Mouse (Mus musculus): Measurements from ENCODE around the gene Tsen34. TPM values are rescaled to one million over a fixed set of nuclear protein-coding genes. Genes with fewer than 3 reads are reported as not detected.
"Not testable (repeated sequence)": the region's sequence is repeated elsewhere in the genome, so short reads cannot be mapped to it uniquely, and the experiment has no call there.

The Tsen34 gene
- total RNA-seq, 2 experiments from 2014 or later, result 85.9 to 97.3 TPM

DNA sequence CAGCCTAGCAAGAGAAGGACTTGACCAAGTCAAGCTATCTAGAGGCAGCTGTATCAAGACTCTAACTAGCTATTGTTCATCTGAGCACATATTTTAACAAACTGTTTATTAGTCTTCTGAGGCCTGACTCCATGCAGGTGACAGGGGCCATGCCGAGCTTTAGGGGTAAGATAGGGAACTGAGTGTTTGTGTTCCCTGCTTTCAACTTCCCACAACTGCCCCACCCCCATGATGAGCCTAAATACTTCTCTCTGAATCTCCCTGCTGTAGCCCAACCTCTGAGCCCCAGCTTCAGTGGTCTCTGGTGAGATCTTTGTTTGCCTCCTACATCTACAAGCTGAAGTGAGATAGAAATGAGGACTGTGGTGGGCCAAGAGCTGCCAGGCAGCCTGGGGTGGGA is 22.6 kb downstream of the Tsen34 start:
- DNase-seq (ENCODE audit: low spot score in 2 of 2), result peak; percentile 2 to 7

DNA sequence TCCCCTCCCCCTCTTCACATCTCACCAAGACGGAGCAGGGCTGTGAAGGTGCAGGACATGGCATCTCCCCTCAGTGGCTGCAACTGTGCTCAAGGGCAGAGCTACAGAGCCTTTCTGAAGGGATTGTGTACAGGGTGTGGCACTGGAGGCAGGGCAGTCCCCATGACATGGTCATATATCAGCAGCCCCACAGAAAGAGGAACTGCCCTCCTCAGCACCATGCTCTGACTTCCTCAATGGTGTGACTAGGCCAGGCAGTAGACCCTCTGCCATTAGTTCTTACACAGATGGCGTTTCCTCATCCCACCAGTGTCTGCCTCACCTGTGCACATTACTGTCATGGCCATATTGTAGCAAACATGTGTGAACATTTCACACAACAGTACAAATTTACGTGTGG is 27.6 kb downstream of the Tsen34 start, which contains the start of gene Pirb:
Pirb (minus strand) TSS at position 124 of the 400 bp plus-strand sequence.
- DNase-seq (ENCODE audit: low spot score in 2 of 2), result not testable (repeated sequence)

DNA sequence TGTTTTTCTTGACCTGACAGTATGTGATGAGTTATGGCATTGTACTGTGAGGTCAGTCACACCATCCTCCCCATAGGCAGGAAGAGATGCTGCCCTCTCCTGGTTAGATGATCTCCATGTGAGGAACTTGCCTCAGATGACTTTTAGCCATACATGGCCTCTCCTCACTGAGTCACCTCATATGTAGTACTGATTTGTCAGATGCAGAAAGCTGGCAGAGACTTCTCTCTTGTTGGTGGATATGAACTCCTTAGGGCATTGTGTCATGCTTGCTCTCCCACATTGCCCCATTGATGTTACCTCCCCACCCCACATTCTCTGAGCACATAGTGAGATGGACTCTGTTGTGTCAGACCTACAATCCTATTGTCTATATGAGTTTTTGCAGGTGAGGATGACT is 32.8 kb downstream of the Tsen34 start:
- not testable (repeated sequence) for DNase-seq (ENCODE audit: low spot score in 2 of 2)

DNA sequence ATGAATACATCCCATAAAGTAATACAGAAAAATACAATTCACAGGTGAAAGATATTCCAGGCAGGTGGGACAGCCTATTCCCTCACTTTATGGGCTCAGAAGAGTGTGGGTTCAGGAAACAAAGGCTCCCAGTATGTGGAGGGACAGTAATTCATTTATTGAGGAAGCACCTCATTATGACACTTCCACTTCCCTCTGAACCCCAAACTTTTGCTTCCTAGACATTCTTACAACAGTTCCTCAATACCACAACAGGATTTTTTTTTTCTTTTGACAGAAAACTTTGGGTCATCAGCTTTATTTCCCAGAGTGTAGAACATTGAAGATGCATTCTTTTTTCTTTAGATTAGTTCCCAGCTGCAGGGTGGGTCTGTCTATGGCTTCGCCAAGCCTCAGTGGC is 40.0 kb downstream of the Tsen34 start:
- not testable (repeated sequence) for DNase-seq (ENCODE audit: low spot score in 2 of 2)

Small RNA genes within 50 kb of the gene (microRNA-seq; reads per million reads assigned to microRNA genes)
- 5.6 to 6.1 reads per million in 2 experiments for gene Mir3572

Other genes with a start within 250 kb of the Tsen34 start
- gene Tarm1, start 190.2 kb upstream of the Tsen34 start, total RNA-seq (2021), result not detected
- 1 to 10 TPM in 1 of 2 experiments, under 1 TPM in 1; 0.74 to 1.2 TPM for gene Oscar, start 76.7 kb upstream of the Tsen34 start, total RNA-seq (2021)
- 100 to 1,000 TPM; 531 to 596 TPM for gene Ndufa3, start 75.5 kb upstream of the Tsen34 start, total RNA-seq (2021)
- gene Tfpt, start 62.9 kb upstream of the Tsen34 start, total RNA-seq (2021), result 10 to 100 TPM; 34.4 to 42.6 TPM
- 10 to 100 TPM; 59.7 to 59.9 TPM for gene Prpf31, start 62.9 kb upstream of the Tsen34 start, total RNA-seq (2021)
- 10 to 100 TPM; 54.5 to 57.5 TPM for gene Cnot3, start 47.6 kb upstream of the Tsen34 start, total RNA-seq (2021)
- gene Leng1, start 27.0 kb upstream of the Tsen34 start, total RNA-seq (2021), result 1 to 10 TPM; 6.1 to 7.3 TPM
- 1 to 10 TPM; 5.0 to 6.0 TPM for gene Tmc4, start 15.3 kb upstream of the Tsen34 start, total RNA-seq (2021)
- gene Mboat7, start 660 bp downstream of the Tsen34 start, total RNA-seq (2021), result 100 to 1,000 TPM; 142 to 146 TPM
- gene Rps9, start 11.1 kb downstream of the Tsen34 start, total RNA-seq (2021), result 100 to 1,000 TPM; 554 to 633 TPM
- under 1 TPM in 1 of 2 experiments, not detected in 1; 0.14 TPM for gene Pirb, start 27.5 kb downstream of the Tsen34 start, total RNA-seq (2021)
- not detected for gene Gm15448, start 132.8 kb downstream of the Tsen34 start, total RNA-seq (2021)
- gene Pira2, start 152.2 kb downstream of the Tsen34 start, total RNA-seq (2021), result under 1 TPM in 1 of 2 experiments, not detected in 1; 0.25 TPM
- gene Gm14548, start 205.3 kb downstream of the Tsen34 start, total RNA-seq (2021), result not detected
- not detected for gene Lilra6, start 222.6 kb downstream of the Tsen34 start, total RNA-seq (2021)

All from layer of hippocampus, postnatal 10 days (tissue).